Mouse (Mus musculus) CD4-positive, CD25-positive, alpha-beta regulatory T cell, adult 4 months (primary cell): Measurements from ENCODE around the gene Plxna2. TPM values are rescaled to one million over a fixed set of nuclear protein-coding genes. Genes with fewer than 3 reads are reported as not detected.

Source experiments
- ATAC-seq: one replicate; pipeline ENCODE4 v1.8.0; 2017
- polyA plus RNA-seq, 2 experiments: library from polyadenylated mRNA; unstranded; fragments of 100-300 nt; shearing (Covaris generic); gene quantifications; one replicate each; pipeline ENCODE4 v1.2.1; 2017

The Plxna2 gene
- polyA plus RNA-seq, 2 experiments from 2014 or later: not detected

DNA sequence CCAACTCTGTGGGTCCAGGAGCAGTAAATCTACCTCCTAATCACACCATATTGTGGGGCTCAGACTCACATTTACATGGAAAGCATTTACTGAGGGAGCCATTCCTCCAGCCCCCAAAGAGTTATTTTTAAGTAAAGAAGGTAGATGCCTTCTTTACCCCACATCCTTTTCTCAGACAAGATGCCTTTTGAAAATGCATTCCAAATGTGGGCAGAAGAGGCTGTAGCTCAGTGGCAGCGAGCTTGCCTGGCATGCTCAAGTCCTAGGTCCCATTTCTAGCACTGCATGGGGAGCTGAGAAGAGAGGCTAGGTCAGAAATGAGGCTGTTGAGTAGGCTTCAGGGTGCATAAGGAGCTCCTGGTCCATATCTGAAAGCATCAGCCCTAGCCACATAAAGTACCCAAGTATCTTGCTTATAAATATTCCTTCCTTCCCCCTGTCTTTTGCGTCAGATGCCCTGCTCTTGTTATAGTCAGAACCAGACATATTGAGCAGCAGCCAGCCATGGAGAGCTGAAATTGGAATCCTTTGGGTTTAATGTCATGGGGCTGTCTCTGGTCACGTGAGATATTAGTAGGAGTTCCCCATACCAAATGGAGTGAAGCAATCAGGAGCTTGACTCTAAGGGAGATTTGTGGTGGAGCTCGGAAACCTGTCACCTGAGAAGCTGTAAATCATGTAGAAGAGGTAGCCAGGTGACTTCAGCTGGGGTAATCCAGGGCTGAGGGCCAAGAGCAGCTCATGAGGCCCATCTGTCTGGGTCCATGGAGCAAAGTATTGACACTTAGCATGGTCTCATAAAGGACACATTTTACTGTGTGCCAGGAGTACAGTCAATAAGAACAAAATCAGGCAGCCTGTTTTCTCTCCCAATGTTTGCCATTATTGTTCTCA, 96.4 kb downstream of the Plxna2 start:
- no peak for ATAC-seq

DNA sequence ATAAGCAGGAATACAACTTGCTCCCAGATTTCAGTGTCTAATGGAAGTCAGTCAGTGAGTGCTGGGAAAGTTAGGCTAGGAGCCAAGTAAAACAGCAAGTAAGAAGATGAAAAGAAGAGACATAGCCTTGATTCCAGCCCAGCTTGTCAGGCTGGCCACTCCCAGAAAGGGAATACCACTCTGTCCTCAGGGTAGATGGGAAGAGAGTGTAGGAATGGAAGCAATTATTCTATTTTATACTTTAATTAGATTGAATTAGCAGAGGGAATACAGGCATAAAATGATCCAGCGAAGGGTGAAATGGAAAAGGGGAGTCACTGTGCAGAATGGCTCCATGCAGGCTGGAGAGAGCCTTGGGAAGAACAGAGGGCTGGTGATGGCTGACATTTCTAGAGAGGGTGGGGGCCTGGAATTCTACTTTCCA, 99.4 kb downstream of the Plxna2 start:
- no peak for ATAC-seq

DNA sequence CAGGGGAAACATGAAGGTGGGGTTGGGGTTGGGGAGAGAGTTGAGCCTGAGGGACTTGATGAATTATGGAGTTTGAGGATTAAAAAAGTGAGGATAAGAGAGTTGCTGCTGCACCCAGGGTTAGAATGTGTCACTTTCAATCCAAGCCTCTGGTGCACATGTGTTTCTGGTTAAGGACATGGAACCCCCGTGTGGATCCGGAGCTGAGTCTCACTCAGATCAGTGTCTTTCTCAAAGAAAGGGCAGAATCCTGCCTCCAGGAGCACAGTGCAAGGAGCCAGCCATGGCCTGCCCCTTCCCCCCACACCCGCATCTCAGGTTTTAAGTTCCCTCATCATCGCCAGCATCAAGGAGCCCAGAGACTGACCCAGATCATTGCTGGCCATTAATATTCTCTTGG, 102.4 kb downstream of the Plxna2 start:
- ATAC-seq: no peak

DNA sequence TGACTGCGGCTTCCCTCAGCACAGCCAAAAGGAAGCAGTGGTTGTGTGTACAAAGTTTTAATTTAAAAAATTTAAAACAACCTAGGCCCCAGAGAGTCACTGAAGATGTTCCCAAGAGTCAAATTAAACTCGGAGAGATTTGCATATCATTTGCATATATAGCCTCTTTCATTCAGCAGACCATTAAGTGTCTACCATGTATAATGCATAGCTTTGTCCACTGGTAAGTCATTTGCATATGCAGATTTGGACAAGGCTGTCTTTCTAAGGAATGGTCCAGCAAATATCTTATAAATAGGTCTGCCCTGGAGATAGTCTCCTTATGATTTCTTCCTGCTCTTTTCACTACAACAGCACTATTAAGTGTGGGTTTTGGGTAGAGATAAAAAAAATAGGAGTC, 103.2 kb downstream of the Plxna2 start:
- ATAC-seq: no peak

DNA sequence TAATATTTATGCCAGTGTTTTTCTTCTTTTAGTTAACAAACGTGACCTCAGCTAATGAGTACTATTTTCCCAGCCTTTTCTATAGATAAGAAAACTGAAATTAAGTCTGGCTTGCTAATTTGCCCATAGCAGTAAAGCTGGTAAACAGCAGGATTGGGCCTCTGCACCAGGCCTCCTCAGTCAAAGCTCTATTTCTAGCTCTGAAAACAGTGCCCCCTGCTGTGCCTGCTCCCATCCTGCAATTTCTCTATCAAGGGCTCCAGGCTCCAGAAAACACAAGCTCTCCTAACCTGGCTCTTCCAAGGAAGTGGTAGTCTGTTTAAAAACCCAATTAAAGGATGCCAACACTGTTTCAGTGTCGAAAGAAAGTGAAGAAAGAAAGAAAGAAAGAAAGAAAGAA, 104.3 kb downstream of the Plxna2 start:
- ATAC-seq: no peak

DNA sequence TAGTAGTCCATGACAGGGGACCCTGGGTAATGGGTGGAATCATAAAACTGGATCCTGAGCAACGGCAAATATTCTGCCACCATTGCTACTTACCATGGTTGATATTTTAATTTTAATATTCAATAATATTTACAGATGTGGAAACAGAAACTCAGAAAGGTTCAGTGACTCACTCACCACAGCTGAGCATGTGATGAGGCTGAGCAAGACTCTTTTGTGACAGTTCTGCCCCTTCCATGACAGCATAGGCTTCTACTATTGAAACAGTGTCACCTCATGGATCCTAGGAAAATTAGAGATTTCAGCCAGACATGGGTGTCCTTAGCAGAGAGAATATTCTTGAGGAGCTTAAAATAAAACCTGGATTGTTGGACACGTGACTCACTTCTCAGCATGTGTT, 116.8 kb downstream of the Plxna2 start:
- no peak for ATAC-seq

DNA sequence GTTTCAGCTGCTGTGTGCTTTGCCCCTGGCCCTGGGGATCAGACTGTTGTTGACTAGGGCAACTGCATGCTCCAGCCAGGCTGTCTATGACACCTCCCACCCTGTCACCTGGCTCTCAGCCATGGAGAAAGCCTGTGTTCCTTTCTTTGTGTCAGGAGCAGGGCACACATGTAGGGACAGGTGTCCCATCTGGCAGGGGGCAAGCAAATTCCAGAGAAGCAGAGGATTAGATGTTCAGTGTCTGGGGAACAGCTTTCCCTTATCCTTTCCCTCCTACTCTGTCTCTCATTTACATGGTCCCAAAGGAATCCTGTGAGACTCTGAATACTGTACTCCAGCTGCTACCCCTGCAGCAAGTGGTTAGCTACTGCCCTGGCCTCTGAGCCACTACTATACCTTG, 121.9 kb downstream of the Plxna2 start:
- ATAC-seq: no peak

DNA sequence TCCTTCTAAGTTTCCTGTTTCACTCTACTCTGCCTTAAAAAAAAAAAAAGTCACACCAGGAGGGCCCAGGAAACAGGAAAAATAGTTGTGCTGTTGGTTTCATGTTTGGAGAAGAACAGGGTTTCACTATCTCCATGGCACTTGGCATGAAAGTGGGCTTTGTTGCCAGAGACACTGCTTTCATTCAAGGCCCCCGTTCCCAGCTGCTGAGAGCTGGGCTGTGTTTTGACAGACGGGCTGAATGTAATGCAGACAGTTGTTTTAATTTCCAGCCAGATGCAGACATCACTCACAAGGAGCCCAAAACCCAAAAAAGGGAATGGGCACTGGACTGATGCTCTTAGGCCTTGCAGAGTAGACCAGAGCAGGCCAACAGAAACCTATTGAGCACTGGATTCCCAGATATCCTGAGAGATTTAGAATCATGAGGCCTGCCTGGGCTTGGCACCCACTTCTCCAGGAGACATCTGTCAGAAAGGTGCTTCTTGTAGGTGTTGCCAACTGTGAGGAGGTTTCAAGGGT, 124.9 kb downstream of the Plxna2 start:
- no peak for ATAC-seq

DNA sequence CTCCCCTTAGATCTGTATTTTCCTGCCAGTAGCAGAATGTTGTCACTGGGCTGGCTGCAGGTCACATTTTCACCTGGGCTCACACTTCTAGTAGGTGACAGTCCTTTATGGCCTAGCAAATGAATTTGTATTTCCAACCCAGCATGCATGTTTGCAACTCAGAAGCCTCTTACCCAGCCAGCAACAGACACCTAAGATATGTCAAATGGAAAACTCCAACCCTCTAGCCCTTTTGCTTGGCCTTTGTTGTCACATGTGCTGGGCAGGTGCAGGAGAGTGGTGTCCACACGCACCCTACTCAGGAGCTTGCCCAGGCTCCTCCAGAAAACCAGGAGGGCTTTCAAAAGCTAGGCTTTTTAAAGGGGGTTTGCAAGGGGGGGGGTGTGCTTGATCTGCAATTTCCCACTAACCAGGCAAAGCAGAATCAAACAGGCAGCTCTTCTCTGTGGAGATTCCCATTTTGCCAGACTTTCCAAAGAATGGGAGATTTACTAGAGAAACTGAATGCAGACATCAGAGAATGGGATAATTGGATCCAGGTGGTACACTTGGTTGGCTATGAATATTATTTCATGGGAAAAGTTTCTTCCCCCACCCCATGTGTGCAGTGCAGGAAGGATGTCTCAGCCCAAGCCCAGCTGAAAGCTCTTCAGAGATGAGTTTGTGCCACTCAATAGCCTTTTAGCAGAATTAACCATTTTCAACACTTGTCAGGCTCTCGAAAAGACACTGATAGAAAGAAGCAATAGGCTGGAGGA, 127.3 kb downstream of the Plxna2 start:
- ATAC-seq: no peak

DNA sequence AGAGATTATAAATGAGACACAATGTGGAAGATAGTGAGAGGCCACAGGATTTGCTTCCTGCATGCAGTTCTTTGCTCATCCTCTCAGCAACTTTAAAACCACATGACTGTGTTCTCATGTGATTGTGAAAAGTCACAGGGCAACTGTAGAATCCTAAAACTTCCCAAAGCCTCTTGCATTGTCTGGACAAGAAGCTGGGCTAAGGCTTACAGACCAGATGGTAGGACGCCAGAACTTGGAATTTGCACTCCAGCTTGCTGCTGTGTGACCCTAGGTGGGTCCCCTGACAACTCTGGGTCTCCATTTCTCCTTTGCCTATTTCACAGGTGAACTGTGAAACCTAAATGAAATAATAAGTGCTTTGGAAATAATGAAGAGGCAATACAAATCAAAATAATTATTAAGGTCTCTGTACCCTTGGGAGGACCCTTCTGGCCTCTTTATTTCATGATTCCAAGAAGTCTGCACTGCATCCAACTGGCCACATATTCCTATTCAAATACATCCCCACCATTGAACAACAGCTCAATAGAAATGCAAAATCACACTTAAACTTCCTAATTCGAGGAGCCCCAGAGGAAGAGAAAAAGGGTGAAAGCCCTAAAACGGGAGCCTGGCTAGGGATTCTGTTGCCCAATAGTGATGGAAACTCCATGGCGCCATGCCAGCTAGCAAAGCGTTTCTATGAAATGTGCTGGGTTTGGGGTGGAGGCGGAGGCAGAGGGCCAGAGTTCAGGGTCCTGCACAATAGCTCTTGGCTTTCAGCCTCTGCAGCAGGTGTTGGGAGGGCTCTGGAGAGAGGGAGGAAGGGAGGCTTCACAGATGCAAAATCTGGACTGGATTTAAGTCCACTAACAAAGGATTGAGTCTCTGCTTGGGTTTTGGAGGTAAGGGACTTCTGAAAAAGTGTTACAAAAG, 128.6 kb downstream of the Plxna2 start:
- ATAC-seq: no peak

DNA sequence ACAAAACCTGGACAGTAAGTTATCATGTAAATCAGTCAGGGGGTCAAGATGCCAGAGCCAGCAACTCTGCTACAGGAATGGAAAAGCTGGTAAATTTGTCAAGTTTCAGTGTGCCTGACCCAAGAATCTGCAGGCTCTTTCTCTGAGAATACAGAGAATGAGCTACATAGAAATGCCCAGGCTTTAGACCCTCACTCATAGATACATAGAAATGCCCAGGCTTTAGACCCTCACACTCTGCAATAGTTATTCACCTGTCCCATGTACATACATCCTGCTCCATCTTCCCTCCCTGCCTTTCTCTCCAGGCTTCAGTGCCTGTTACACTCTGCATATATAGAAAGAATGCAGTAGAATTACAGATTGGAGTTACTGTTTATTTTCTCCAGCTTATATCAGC, 129.2 kb downstream of the Plxna2 start:
- ATAC-seq: no peak

DNA sequence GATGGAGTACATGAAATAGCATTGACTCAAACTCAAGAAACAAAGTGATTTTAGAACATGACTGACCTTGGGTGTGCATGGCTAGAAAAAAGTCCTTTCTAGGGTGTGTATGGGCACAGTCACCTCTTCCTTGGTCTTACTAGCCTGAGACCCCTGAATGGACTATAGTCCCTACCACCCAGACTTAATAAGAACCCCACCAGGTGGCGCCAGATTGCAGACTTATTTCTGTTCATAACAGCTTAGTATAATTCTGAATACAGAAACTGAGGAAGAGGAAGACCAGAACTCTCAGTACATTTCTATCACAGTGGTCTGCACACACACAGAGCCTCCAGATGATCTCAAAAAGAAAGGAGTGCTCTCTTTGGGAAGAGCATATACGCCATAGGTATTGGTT, 135.2 kb downstream of the Plxna2 start:
- no peak for ATAC-seq

DNA sequence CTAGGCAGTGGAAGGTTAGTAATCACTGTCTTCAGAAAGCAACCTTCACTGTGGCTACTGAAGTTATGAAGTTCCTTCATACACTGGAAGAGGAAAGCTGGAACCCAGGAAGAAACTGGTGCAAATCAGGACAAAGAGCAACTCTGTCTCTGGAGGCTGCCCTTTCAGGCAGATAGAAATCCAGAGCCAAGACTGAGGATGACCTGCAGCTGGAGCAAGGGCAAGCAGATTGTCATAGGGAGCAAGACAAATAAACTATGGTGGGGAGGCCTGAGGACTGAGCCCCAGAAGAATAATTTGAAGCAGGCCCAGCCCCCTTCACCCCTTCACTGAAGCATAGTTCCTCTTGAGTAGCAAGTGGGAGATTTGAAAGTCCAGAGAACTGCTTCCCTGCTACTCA, 138.0 kb downstream of the Plxna2 start:
- no peak for ATAC-seq

DNA sequence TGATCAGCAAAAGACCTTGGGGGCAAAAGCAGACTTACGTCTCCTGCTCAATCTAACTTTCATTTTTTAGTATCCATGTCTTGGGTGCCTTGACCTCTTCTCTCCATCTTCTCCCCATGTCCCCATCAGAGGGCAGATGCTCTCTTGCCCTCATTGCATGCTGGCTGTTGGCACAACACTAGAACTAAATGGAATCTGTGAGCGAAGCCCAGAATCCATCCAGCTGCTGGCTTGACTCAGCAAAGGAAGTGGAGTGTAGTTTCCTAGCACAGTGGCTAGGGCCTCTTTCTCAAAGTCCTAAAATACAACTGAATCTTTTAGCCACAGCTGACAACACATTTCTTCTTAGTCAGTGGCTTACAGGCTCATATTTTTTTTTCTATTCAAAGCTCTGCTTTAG, 138.4 kb downstream of the Plxna2 start:
- no peak for ATAC-seq

DNA sequence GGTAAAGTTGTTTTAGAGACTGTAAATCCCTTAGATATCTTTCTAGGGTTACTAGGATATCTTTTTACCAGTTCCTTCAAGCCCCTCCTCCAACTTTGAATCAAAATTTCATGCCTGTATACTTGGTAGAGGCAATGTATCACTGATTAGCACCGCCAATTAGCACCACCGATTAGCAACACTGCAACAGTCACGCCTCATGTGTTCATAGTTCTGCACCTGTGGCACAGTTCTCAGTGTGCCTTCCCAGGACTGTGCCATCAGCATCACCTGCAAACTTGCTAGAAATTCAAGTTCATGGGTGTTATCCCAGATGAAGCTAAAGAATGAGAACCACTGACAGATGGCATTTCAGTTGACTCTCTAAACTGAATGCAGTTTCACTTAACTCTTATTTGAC, 138.8 kb downstream of the Plxna2 start:
- ATAC-seq: no peak

DNA sequence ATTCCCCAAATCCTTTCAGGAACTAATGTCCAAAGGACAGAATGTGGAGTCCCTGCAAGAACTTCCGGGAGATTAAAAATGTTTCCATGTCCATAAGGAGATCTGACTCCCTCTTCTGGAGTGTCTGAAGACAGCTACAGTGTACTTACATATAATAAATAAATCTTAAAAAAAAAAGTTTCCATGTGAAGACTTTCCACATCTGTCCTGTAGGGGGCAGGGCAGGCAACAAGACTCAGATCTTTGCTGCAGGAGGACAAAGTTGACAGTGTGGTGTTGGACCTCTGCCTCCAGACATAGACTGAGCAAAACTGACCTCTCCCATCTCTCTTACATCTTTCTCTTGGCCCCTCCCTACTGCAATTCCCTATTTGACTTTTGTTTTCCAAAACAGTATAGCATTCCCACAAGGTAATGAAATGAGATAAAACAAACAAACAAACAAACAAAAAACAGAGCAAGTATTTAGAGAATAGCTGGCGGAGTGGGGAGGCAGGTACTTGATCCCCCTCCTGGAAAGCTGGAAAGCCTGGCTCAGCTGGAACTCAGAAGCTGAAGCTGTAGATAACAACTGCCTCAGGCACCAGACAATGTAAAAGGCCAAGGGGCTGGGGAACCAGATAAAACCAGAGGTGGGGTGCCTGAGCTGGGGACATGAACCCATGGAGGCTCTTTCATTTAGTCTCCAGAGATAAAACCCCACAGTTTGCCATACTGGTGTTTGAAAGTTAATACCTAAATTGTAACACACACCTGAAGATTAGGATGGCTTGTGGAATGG, 143.6 kb downstream of the Plxna2 start:
- ATAC-seq: no peak

DNA sequence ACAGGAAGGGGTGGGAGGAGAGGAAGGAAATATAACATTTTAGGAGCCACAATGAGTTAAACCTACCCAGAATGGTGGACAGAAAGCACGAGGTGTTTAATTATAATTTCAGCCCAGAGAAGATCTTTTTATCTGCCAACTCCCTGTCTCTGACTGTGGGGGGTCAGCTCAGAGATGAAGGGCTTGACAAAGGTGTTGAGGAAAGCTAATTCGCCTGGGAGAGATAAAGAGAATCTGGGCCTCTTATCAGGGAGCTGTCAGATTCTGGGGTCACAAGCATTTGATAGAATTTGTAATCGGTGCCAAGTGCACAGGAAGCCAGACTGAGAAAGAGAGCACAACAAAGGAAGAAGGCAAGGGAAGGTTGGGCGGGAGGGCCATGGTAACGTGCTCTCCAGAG, 144.9 kb downstream of the Plxna2 start:
- ATAC-seq: no peak

DNA sequence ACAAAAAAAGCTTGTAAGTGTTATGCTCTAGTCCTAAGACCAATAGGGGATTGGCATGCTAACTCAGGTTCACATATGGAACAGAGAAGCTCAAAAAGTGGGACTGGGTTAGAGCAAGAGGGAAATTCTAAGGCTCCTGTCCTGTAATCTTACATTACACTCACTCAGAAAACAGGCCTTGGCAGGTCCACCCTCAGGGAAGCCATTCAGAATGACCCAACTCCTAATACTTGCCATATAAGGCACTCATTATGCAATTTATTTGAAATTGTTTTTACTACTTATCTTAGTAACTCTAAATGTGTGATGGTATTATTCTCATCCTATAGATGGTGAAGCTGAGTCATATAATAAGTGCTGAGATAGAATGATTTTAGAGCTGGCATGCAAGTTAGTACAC, 146.9 kb downstream of the Plxna2 start:
- ATAC-seq: no peak

DNA sequence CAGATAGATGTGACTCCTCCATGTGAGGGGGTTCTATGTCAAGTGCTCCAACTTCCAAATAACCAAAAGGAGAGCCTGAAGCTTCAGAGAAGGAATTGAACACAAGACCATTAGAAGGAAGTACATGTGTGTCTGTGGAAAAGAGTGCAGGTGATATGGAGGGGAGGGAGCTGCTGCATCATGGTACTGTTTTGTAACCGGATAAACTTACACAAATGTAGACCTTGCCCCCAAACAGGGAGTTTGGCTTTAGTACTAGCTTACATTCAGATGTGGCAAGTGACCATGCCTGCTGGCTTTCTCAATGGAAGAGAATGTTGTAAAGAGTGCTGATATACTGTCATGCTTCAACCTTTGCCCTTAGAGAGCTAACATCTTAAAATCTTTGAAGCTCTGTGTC, 150.8 kb downstream of the Plxna2 start:
- no peak for ATAC-seq

DNA sequence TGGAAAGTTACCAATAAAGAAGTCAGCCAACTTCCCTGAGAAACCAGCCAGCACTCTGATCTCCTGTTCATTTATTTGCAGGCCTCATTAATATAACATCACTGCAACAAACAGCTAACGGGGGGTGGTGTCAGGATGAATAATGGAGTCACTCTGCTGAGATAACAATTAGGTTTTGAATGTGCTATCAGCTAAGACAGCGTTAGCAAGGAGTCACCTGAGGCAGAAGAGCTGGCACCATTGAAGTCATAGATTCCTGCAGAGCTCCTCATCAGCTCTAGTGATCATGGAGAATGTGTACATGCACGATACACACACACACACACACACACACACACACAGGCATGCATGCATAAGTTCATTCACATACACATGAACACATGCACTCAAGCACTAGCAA, 154.0 kb downstream of the Plxna2 start:
- ATAC-seq: no peak

DNA sequence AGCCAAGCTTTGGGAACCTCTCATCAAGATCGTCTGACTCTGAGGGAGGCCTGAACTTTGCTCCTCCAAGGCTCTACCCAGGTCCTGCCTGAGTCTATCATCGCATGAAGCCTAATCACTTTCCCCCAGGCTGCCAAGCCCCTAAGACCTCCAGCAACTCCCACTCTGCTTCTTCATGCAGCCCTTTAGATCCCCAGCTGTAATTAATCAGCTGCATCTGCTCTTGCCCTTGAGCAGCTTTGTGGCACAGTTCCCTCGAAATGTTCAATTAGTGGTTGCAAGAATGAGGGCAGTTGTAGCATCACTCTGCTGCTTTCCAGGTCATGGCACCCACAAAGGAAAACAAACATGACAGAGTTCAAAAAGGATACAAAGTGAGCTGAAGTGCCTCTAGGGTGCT, 155.9 kb downstream of the Plxna2 start:
- ATAC-seq: no peak

DNA sequence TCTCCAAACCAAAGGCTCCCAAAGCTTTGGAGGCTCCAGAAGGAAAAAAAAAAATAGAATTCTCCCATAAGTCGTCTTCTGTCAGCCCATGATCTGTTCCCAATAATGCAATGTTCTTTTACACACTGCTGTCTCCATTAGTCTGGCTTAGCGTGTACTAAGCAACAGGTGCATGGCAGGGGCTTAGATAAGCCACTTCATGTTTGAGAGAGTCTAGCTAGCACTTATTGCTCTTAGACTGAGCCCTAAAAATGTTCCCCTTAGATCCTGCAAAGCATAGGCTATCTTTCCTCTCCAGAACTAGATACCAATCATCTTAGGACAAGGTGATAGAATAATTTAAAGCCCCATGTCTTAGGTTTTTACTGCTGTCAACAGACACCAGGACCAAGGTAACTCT, 156.3 kb downstream of the Plxna2 start:
- ATAC-seq: no peak
